Mouse (Mus musculus) bone marrow macrophage, adult 2 months (primary cell): Measurements from ENCODE around the gene Map3k21.

Experiments
- CTCF ChIP-seq: IDR thresholded peaks from 2 replicates; pipeline ENCODE4 v1.5.1; 2012; ENCODE audit warnings: low read depth, mild to moderate bottlenecking, low read length, moderate library complexity
- POLR2A ChIP-seq: IDR thresholded peaks from 2 replicates; pipeline ENCODE4 v1.6.1; 2012; ENCODE audit warnings: mild to moderate bottlenecking, low read depth, low read length, borderline replicate concordance

- TF ChIP-seq POLR2A = no peak
- no peak for TF ChIP-seq CTCF
Measured at GRCm38 (mm10) chr8:125913206-125913605, 3.0 kb downstream of the Map3k21 start.
